Mouse (Mus musculus) cerebellum, adult 11 months (tissue): Measurements from ENCODE around the gene Odr4.

ENCODE experiments used
- DNase-seq: peaks from one replicate; pipeline ENCODE4 v3.0.0; 2022

Odr4 gene

GRCm38 (mm10) chr1:150392638-150393487, at the start of gene Odr4, which contains the start of gene Tpr:
TSS of gene Odr4 (minus strand) at chr1:150393080.
TSS of gene Tpr (plus strand) at chr1:150392838.
- peak; percentile 99 for DNase-seq

GRCm38 (mm10) chr1:150441731-150442130, 48.9 kb upstream of the Odr4 start:
- no peak for DNase-seq

- no peak for DNase-seq
Measured at GRCm38 (mm10) chr1:150438641-150439040, 45.8 kb upstream of the Odr4 start.

GRCm38 (mm10) chr1:150426216-150426615, 33.3 kb upstream of the Odr4 start:
- no peak for DNase-seq

- no peak for DNase-seq
Measured at GRCm38 (mm10) chr1:150425665-150426064, 32.8 kb upstream of the Odr4 start.

GRCm38 (mm10) chr1:150418426-150418825, 25.5 kb upstream of the Odr4 start:
- no peak for DNase-seq

GRCm38 (mm10) chr1:150416006-150416405, 23.1 kb upstream of the Odr4 start:
- no peak for DNase-seq

GRCm38 (mm10) chr1:150409996-150410395, 17.1 kb upstream of the Odr4 start:
- DNase-seq: no peak

- no peak for DNase-seq
Measured at GRCm38 (mm10) chr1:150407285-150407684, 14.4 kb upstream of the Odr4 start.

GRCm38 (mm10) chr1:150404555-150404954, 11.7 kb upstream of the Odr4 start:
- no peak for DNase-seq

- DNase-seq: no peak
Measured at GRCm38 (mm10) chr1:150403914-150404313, 11.0 kb upstream of the Odr4 start.

GRCm38 (mm10) chr1:150396001-150396400, 3.1 kb upstream of the Odr4 start:
- DNase-seq: no peak

- no peak for DNase-seq
Measured at GRCm38 (mm10) chr1:150393488-150393852, 590 bp upstream of the Odr4 start.

GRCm38 (mm10) chr1:150391931-150392637, 796 bp downstream of the Odr4 start:
- DNase-seq: no peak

- no peak for DNase-seq
Measured at GRCm38 (mm10) chr1:150389390-150390129, 3.3 kb downstream of the Odr4 start.

- no peak for DNase-seq
Measured at GRCm38 (mm10) chr1:150387572-150387971, 5.3 kb downstream of the Odr4 start.

GRCm38 (mm10) chr1:150384138-150384537, 8.7 kb downstream of the Odr4 start:
- no peak for DNase-seq

- no peak for DNase-seq
Measured at GRCm38 (mm10) chr1:150374247-150374646, 18.6 kb downstream of the Odr4 start.

GRCm38 (mm10) chr1:150372895-150373294, 20.0 kb downstream of the Odr4 start:
- DNase-seq: no peak

GRCm38 (mm10) chr1:150360864-150361263, 32.0 kb downstream of the Odr4 start:
- DNase-seq: no peak

GRCm38 (mm10) chr1:150335111-150335510, 57.8 kb downstream of the Odr4 start:
- no peak for DNase-seq

GRCm38 (mm10) chr1:150319205-150319604, 73.7 kb downstream of the Odr4 start, which contains the start of gene Pdc:
TSS of gene Pdc (plus strand) at chr1:150319417.
- DNase-seq: no peak
